Mouse (Mus musculus): ENCODE results near the gene Rtp2. TPM values are rescaled to one million over a fixed set of nuclear protein-coding genes. Genes with fewer than 3 reads are reported as not detected.

Gene Rtp2
- polyA plus RNA-seq, 1 experiment from 2014 or later, result not detected

- Histone ChIP-seq H3K4me2 (ENCODE audit: low read length) (no peak overlapping the region), H3K9ac (ENCODE audit: low read depth, low read length) (no peak overlapping the region), H3K27ac (ENCODE audit: low read depth, low read length) (no peak overlapping the region), H3K27me3 (replicated peaks; ENCODE audit: control insufficient read depth, insufficient read depth, low read length) (no peaks in the 10 kb centered on the region), H3K36me3 (ENCODE audit: control insufficient read depth, insufficient read depth, low read length) (no peaks in the 10 kb centered on the region), H3K4me3 (ENCODE audit: low read length) (no peak overlapping the region), H3K4me1 (ENCODE audit: control insufficient read depth, insufficient read depth, low read depth, low read length) (peaks cover 3% of the 10 kb centered on the region), H3K9me3 (ENCODE audit: control insufficient read depth, low read length) (no peaks in the 10 kb centered on the region)
- WGBS, result 90% methylated on average over 7 of the region's 7 CpGs
- ATAC-seq, result no peak
Observed at GRCm38 (mm10) chr16:23901411-23901810, 30.8 kb downstream of the Rtp2 start.

GRCm38 (mm10) chr16:23900061-23900460 is 32.1 kb downstream of the Rtp2 start:
- peaks cover 3% of the 10 kb centered on the region for H3K4me1 ChIP-seq (ENCODE audit: control insufficient read depth, insufficient read depth, low read depth, low read length)
- H3K27ac ChIP-seq (ENCODE audit: low read depth, low read length), result no peak overlapping the region
- no peak overlapping the region for H3K4me2 ChIP-seq (ENCODE audit: low read length)
- H3K36me3 ChIP-seq (ENCODE audit: control insufficient read depth, insufficient read depth, low read length), result no peaks in the 10 kb centered on the region
- ATAC-seq, result no peak
- H3K27me3 ChIP-seq (replicated peaks; ENCODE audit: control insufficient read depth, insufficient read depth, low read length), result no peaks in the 10 kb centered on the region
- 78% methylated on average over 4 of the region's 4 CpGs for WGBS
- no peak overlapping the region for H3K4me3 ChIP-seq (ENCODE audit: low read length)
- no peak overlapping the region for H3K9ac ChIP-seq (ENCODE audit: low read depth, low read length)
- H3K9me3 ChIP-seq (ENCODE audit: control insufficient read depth, low read length), result no peaks in the 10 kb centered on the region

GRCm38 (mm10) chr16:23898840-23899239 is 33.4 kb downstream of the Rtp2 start:
- Histone ChIP-seq H3K4me1 (ENCODE audit: control insufficient read depth, insufficient read depth, low read depth, low read length) (peaks cover 3% of the 10 kb centered on the region), H3K4me2 (ENCODE audit: low read length) (peak overlapping the region; percentile 53), H3K4me3 (ENCODE audit: low read length) (no peak overlapping the region), H3K27ac (ENCODE audit: low read depth, low read length) (no peak overlapping the region), H3K9me3 (ENCODE audit: control insufficient read depth, low read length) (no peaks in the 10 kb centered on the region), H3K27me3 (replicated peaks; ENCODE audit: control insufficient read depth, insufficient read depth, low read length) (no peaks in the 10 kb centered on the region), H3K36me3 (ENCODE audit: control insufficient read depth, insufficient read depth, low read length) (no peaks in the 10 kb centered on the region), H3K9ac (ENCODE audit: low read depth, low read length) (no peak overlapping the region)
- peak; percentile 74 for ATAC-seq
- 12% methylated on average over 12 of the region's 12 CpGs for WGBS

GRCm38 (mm10) chr16:23897984-23898586 is 34.1 kb downstream of the Rtp2 start:
- Histone ChIP-seq H3K4me2 (ENCODE audit: low read length) (peak overlapping the region; percentile 53), H3K36me3 (ENCODE audit: control insufficient read depth, insufficient read depth, low read length) (no peaks in the 10 kb centered on the region), H3K9me3 (ENCODE audit: control insufficient read depth, low read length) (no peaks in the 10 kb centered on the region), H3K4me1 (ENCODE audit: control insufficient read depth, insufficient read depth, low read depth, low read length) (peaks cover 3% of the 10 kb centered on the region), H3K27ac (ENCODE audit: low read depth, low read length) (no peak overlapping the region), H3K4me3 (ENCODE audit: low read length) (peak overlapping the region; percentile 17), H3K9ac (ENCODE audit: low read depth, low read length) (peak overlapping the region; percentile 43), H3K27me3 (replicated peaks; ENCODE audit: control insufficient read depth, insufficient read depth, low read length) (no peaks in the 10 kb centered on the region)
- WGBS, result 8% methylated on average over 15 of the region's 15 CpGs
- peak; percentile 90 for ATAC-seq

- H3K4me1 ChIP-seq (ENCODE audit: control insufficient read depth, insufficient read depth, low read depth, low read length), result peaks cover 3% of the 10 kb centered on the region
- ATAC-seq, result no peak
- H3K9ac ChIP-seq (ENCODE audit: low read depth, low read length), result no peak overlapping the region
- H3K27me3 ChIP-seq (replicated peaks; ENCODE audit: control insufficient read depth, insufficient read depth, low read length), result no peaks in the 10 kb centered on the region; the same call in 1 of the 2 replicates
- H3K4me3 ChIP-seq (ENCODE audit: low read length), result no peak overlapping the region
- peak overlapping the region; percentile 53 for H3K4me2 ChIP-seq (ENCODE audit: low read length)
- 39% methylated on average over 5 of the region's 5 CpGs for WGBS
- H3K36me3 ChIP-seq (ENCODE audit: control insufficient read depth, insufficient read depth, low read length), result no peaks in the 10 kb centered on the region
- H3K27ac ChIP-seq (ENCODE audit: low read depth, low read length), result no peak overlapping the region
- H3K9me3 ChIP-seq (ENCODE audit: control insufficient read depth, low read length), result no peaks in the 10 kb centered on the region
Observed at GRCm38 (mm10) chr16:23897486-23897885, 34.7 kb downstream of the Rtp2 start.

GRCm38 (mm10) chr16:23895135-23895534 is 37.1 kb downstream of the Rtp2 start:
- Histone ChIP-seq H3K9ac (ENCODE audit: low read depth, low read length) (no peak overlapping the region), H3K4me1 (ENCODE audit: control insufficient read depth, insufficient read depth, low read depth, low read length) (peaks cover 9% of the 10 kb centered on the region), H3K27me3 (replicated peaks; ENCODE audit: control insufficient read depth, insufficient read depth, low read length) (peaks cover 3% of the 10 kb centered on the region), H3K27ac (ENCODE audit: low read depth, low read length) (no peak overlapping the region), H3K9me3 (ENCODE audit: control insufficient read depth, low read length) (no peaks in the 10 kb centered on the region), H3K4me3 (ENCODE audit: low read length) (no peak overlapping the region), H3K36me3 (ENCODE audit: control insufficient read depth, insufficient read depth, low read length) (no peaks in the 10 kb centered on the region), H3K4me2 (ENCODE audit: low read length) (no peak overlapping the region)
- WGBS, result 88% methylated on average over 3 of the region's 3 CpGs
- no peak for ATAC-seq

- Histone ChIP-seq H3K4me1 (ENCODE audit: control insufficient read depth, insufficient read depth, low read depth, low read length) (peaks cover 7% of the 10 kb centered on the region; the same call in 1 of the 2 replicates), H3K4me3 (ENCODE audit: low read length) (peak within 1 kb of the TSS; percentile 44), H3K9me3 (ENCODE audit: control insufficient read depth, low read length) (no peaks in the 10 kb centered on the region), H3K27ac (ENCODE audit: low read depth, low read length) (no peak within 1 kb of the TSS), H3K9ac (ENCODE audit: low read depth, low read length) (peak within 1 kb of the TSS; percentile 63), H3K36me3 (ENCODE audit: control insufficient read depth, insufficient read depth, low read length) (no peaks in the 10 kb centered on the region), H3K27me3 (replicated peaks; ENCODE audit: control insufficient read depth, insufficient read depth, low read length) (peaks cover 7% of the 10 kb centered on the region), H3K4me2 (ENCODE audit: low read length) (peak within 1 kb of the TSS; percentile 67)
- peak; percentile 70 for ATAC-seq
- 4% methylated on average over 26 of the region's 26 CpGs for WGBS
Observed at GRCm38 (mm10) chr16:23890636-23891035, 41.6 kb downstream of the Rtp2 start, which contains the start of gene Sst. Gene Sst (minus strand): TSS chr16:23890958.

GRCm38 (mm10) chr16:23890151-23890550 is 42.0 kb downstream of the Rtp2 start:
- ATAC-seq, result no peak
- H3K4me1 ChIP-seq (ENCODE audit: control insufficient read depth, insufficient read depth, low read depth, low read length), result peaks cover 7% of the 10 kb centered on the region; the same call in 1 of the 2 replicates
- peak overlapping the region; percentile 44 for H3K4me3 ChIP-seq (ENCODE audit: low read length)
- no peaks in the 10 kb centered on the region for H3K9me3 ChIP-seq (ENCODE audit: control insufficient read depth, low read length)
- H3K4me2 ChIP-seq (ENCODE audit: low read length), result peak overlapping the region; percentile 67
- peaks cover 7% of the 10 kb centered on the region for H3K27me3 ChIP-seq (replicated peaks; ENCODE audit: control insufficient read depth, insufficient read depth, low read length)
- H3K9ac ChIP-seq (ENCODE audit: low read depth, low read length), result peak overlapping the region; percentile 63
- no peak overlapping the region for H3K27ac ChIP-seq (ENCODE audit: low read depth, low read length)
- H3K36me3 ChIP-seq (ENCODE audit: control insufficient read depth, insufficient read depth, low read length), result no peaks in the 10 kb centered on the region
- 9% methylated on average over 9 of the region's 9 CpGs for WGBS

- H3K27me3 ChIP-seq (replicated peaks; ENCODE audit: control insufficient read depth, insufficient read depth, low read length), result peaks cover 7% of the 10 kb centered on the region
- peaks cover 7% of the 10 kb centered on the region; the same call in 1 of the 2 replicates for H3K4me1 ChIP-seq (ENCODE audit: control insufficient read depth, insufficient read depth, low read depth, low read length)
- H3K9ac ChIP-seq (ENCODE audit: low read depth, low read length), result no peak overlapping the region
- WGBS, result 38% methylated on average over 10 of the region's 10 CpGs
- no peak for ATAC-seq
- no peaks in the 10 kb centered on the region for H3K36me3 ChIP-seq (ENCODE audit: control insufficient read depth, insufficient read depth, low read length)
- H3K4me3 ChIP-seq (ENCODE audit: low read length), result no peak overlapping the region
- no peak overlapping the region for H3K27ac ChIP-seq (ENCODE audit: low read depth, low read length)
- no peak overlapping the region for H3K4me2 ChIP-seq (ENCODE audit: low read length)
- H3K9me3 ChIP-seq (ENCODE audit: control insufficient read depth, low read length), result no peaks in the 10 kb centered on the region
Observed at GRCm38 (mm10) chr16:23887910-23888579, 44.1 kb downstream of the Rtp2 start.
